Comparison of ENCODE assay signal across 8 mouse cellular contexts in the genomic region with DNA sequence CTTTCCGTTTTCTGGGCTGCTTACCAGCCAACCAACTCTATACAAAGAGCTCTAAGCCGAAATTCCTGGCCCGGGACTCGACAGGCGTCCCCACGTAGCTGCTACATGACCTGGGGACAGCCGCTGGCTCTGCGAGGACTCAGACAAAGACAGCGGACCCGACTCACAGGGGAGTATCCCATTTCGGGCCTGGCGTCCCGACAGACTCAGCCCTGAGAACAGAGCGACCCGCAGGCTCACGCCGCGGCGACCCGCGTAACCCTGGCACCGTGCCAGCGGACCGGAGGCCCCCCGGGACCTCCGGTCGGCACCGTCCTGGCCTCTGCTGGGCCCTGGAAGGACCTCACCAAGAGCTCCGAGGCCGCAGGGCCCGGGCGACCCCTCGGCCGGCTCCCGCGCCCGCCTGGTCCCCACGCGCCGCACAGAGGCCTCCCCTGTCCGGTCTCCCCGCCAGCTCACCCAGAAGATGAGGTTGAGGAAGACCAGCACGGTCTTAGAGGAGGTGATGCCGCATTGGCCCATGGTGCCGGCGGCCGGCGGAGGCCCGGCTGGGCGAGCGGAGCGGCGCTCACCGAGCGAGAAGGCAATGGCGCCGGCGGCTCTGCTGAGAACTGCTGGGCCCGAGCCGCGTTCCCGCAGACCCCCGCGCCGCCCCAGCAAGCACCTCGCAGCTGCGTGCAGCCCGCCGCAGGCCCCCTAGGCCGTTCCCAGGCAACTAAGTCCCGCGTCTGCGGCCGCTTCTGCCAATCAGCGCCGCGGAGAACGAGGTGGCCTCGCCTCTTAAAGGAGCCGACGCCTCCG. TPM values are rescaled to one million over a fixed set of nuclear protein-coding genes. Genes with fewer than 3 reads are reported as not detected.
DNase-seq lines count a peak whose midpoint lies in the region; ATAC-seq lines count a peak whose summit lies in the region.

No protein-coding gene starts in this region.

- ATAC-seq in activated CD4-positive, CD25-positive, alpha-beta regulatory T cell, adult 4 months: peak; percentile 93
- peak; percentile 89 for ATAC-seq in common myeloid progenitor, adult 5-6 weeks (replicated peaks; ENCODE audit: low read depth, poor library complexity, severe bottlenecking)
- peak; percentile 92 for ATAC-seq in megakaryocyte, adult 5-6 weeks (ENCODE audit: poor library complexity, severe bottlenecking)

- peak; percentile 75 to 82 for DNase-seq in gastrocnemius, adult 8-10 months (ENCODE audit: low spot score in 2 of 2)
- peak; percentile 37 for DNase-seq in hindlimb bud, embryonic 11.5 days (ENCODE audit: extremely low spot score, low read depth, low spot score)
- DNase-seq in left cerebral cortex, adult 8-10 months (ENCODE audit: low spot score in 2 of 2): peak; percentile 83 to 93
- DNase-seq in right cerebral cortex, adult 2 months (ENCODE audit: low spot score in 2 of 2): peak; percentile 92 to 93
- peak; percentile 62 for DNase-seq in urinary bladder, postnatal 10 days (ENCODE audit: low spot score)

RNA-seq across cellular contexts. Expression of a gene that starts 4.7 kb away (rescaled TPM):
- 10 to 100 TPM; 31.0 to 31.4 TPM for polyA plus RNA-seq in activated CD4-positive, CD25-positive, alpha-beta regulatory T cell, adult 4 months (2017; shearing (Covaris generic))
- total RNA-seq in common myeloid progenitor, adult 5-6 weeks (2017): 66.5 and 73.0 TPM in 2 replicates
- total RNA-seq in gastrocnemius, adult 8-10 months (2022): 100 to 1,000 TPM; 105 to 114 (median 107) TPM
- 100 to 1,000 TPM; 336 to 345 (median 339) TPM for total RNA-seq in left cerebral cortex, adult 8-10 months (2022)
- 22.5 and 28.9 TPM in 2 replicates for total RNA-seq in megakaryocyte, adult 5-6 weeks (2015)
- 17.9 and 20.4 TPM in 2 replicates for total RNA-seq in megakaryocyte, adult 5-6 weeks (2017)

Comparison
In these comparisons a context has a peak if more than half of its experiments do, and no peak if none do; other contexts are left out.
1. Peak in every context shown above with its lines: DNase-seq and ATAC-seq.
2. DNase-seq: peak in every context shown above with its lines; median percentile 92 in right cerebral cortex, adult 2 months; 88 in left cerebral cortex, adult 8-10 months; 78 in gastrocnemius, adult 8-10 months; 62 in urinary bladder, postnatal 10 days; 37 in hindlimb bud, embryonic 11.5 days.